Mouse (Mus musculus) embryonic facial prominence, embryonic 15.5 days (tissue): ENCODE measurements around the gene Olfr1341. TPM values are rescaled to one million over a fixed set of nuclear protein-coding genes. Genes with fewer than 3 reads are reported as not detected.

Experiments used
- ATAC-seq: fragments of 200-750 bp; cut with Nextera tagmentation; 2 replicates; pipeline ENCODE4 v1.8.0; 2017; ENCODE audit warnings: low read depth, moderate TSS enrichment; ENCODE audit not compliant: insufficient number of reproducible peaks, low FRiP score, low TSS enrichment
- H3K27ac ChIP-seq: fragments of 300-500 bp; sonication (generic); replicated peaks from 2 replicates; pipeline ENCODE4 v1.5.1; 2015; ENCODE audit warnings: mild to moderate bottlenecking, inconsistent platforms
- H3K27me3 ChIP-seq: fragments of 300-500 bp; sonication (generic); 2 replicates; pipeline ENCODE4 v1.6.1; 2015; ENCODE audit warnings: inconsistent platforms
- H3K36me3 ChIP-seq: fragments of 300-500 bp; sonication (generic); 2 replicates; pipeline ENCODE4 v1.6.1; 2015; ENCODE audit warnings: mild to moderate bottlenecking, inconsistent platforms
- H3K4me1 ChIP-seq: fragments of 300-500 bp; sonication (generic); 2 replicates; pipeline ENCODE4 v1.6.1; 2015; ENCODE audit warnings: inconsistent platforms
- H3K4me2 ChIP-seq: fragments of 300-500 bp; sonication (generic); replicated peaks from 2 replicates; pipeline ENCODE4 v1.6.1; 2015; ENCODE audit warnings: mild to moderate bottlenecking, inconsistent platforms
- H3K4me3 ChIP-seq: fragments of 300-500 bp; sonication (generic); replicated peaks from 2 replicates; pipeline ENCODE4 v1.5.1; 2015; ENCODE audit warnings: mild to moderate bottlenecking, inconsistent platforms
- H3K9ac ChIP-seq: fragments of 300-500 bp; sonication (generic); 2 replicates; pipeline ENCODE4 v1.6.1; 2015; ENCODE audit warnings: inconsistent platforms
- H3K9me3 ChIP-seq: fragments of 300-500 bp; sonication (generic); replicated peaks from 2 replicates; pipeline ENCODE4 v1.6.1; 2016; ENCODE audit warnings: inconsistent platforms
- WGBS: fragments of 180-500 bp; shearing (Covaris S2); methylation state at CpG from one replicate; pipeline ENCODE4 v1.1.7; 2015; 5-methylcytosine and 5-hydroxymethylcytosine counted together
- polyA plus RNA-seq: library from polyadenylated mRNA; unstranded; fragments of >200 nt; fragmentation: Nextera tagmentation; extraction: Ambion mirVana; gene quantifications from 2 replicates; pipeline ENCODE4 v1.2.1, GENCODE M21; 2015

The Olfr1341 gene
- 0.07 and 0.17 TPM in 2 replicates for polyA plus RNA-seq

DNA sequence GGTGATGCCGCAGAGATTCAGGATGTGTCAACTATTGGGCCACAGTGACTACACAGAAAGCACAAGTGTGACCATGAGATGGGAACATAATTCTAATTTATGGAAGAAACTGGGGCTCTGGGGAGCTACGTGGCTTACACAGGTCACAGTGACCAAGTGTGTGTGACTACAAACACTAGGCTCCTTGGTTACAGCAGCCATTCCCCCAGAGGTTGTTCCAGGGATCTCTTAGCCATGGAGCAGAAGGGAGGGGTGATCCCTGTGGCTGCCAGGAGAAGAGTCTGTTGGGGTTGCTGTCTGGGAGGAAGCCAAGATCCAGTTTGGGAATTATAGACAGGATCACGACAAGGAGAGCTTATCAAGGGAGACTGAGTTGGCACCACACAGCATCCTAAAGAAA is at the start of gene Olfr1341:
TSS of gene Olfr1341 (plus strand) at position 301 of the 400 bp plus-strand sequence.
- Histone ChIP-seq H3K4me2 (no peak within 1 kb of the TSS), H3K4me3 (no peak within 1 kb of the TSS), H3K27me3 (no peaks in the 10 kb centered on the region), H3K27ac (no peak within 1 kb of the TSS), H3K36me3 (no peaks in the 10 kb centered on the region), H3K9ac (no peak within 1 kb of the TSS), H3K4me1 (no peaks in the 10 kb centered on the region), H3K9me3 (no peaks in the 10 kb centered on the region)
- no peak for ATAC-seq
- 65% methylated on average over 3 of the region's 3 CpGs for WGBS

DNA sequence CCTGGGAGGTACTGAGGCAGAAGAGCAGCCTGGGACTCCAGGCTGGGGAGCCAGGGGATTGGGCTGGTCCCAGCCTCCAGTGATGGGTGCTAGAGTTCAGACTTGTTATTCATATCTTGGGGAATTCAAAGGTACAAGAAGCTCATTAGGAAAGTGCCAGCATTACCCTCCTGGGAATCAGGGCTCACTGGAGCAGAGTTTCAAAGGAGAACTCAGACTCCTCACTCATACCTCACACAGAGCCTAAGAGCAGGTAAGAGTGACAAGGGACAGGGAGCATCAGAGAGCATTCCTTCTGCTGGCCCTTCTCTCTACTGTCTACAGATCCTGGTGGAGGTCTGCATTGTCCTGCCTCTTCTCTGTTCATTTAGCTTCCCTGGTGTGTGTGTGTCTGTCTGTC is 44.7 kb upstream of the Olfr1341 start, which contains the start of gene Olfr62:
TSS of gene Olfr62 (plus strand) at position 301 of the 400 bp plus-strand sequence.
- H3K27ac ChIP-seq = no peak within 1 kb of the TSS
- H3K4me2 ChIP-seq = no peak within 1 kb of the TSS
- no peaks in the 10 kb centered on the region for H3K27me3 ChIP-seq
- H3K9me3 ChIP-seq = no peaks in the 10 kb centered on the region
- no peak within 1 kb of the TSS for H3K9ac ChIP-seq
- H3K4me1 ChIP-seq = no peaks in the 10 kb centered on the region
- no peak within 1 kb of the TSS for H3K4me3 ChIP-seq
- ATAC-seq = no peak
- H3K36me3 ChIP-seq = no peaks in the 10 kb centered on the region

DNA sequence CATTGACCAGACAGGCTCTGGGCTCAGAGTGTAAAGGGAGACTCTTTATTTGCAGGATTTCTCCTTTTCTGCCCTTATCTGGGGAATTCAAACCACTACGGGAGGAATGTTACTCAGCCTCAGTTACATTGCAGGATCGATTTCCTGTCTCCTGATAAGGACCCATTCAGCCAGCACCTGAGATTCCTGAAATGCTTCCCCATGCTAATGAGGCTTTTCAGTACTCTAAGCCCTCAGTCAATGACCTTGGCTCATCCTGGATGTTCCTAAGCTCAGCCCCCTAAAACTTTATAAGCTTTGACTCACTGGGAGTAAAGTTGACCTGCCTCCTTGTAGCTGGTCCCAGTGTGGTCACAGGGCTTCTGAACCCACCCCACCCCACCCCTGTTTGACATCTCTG is 16.2 kb upstream of the Olfr1341 start:
- Histone ChIP-seq H3K4me1 (no peaks in the 10 kb centered on the region), H3K27me3 (no peaks in the 10 kb centered on the region), H3K36me3 (no peaks in the 10 kb centered on the region), H3K9me3 (no peaks in the 10 kb centered on the region), H3K9ac (no peak overlapping the region), H3K27ac (no peak overlapping the region), H3K4me2 (no peak overlapping the region), H3K4me3 (no peak overlapping the region)
- 38% methylated on average over 2 of the region's 2 CpGs for WGBS
- ATAC-seq = no peak

DNA sequence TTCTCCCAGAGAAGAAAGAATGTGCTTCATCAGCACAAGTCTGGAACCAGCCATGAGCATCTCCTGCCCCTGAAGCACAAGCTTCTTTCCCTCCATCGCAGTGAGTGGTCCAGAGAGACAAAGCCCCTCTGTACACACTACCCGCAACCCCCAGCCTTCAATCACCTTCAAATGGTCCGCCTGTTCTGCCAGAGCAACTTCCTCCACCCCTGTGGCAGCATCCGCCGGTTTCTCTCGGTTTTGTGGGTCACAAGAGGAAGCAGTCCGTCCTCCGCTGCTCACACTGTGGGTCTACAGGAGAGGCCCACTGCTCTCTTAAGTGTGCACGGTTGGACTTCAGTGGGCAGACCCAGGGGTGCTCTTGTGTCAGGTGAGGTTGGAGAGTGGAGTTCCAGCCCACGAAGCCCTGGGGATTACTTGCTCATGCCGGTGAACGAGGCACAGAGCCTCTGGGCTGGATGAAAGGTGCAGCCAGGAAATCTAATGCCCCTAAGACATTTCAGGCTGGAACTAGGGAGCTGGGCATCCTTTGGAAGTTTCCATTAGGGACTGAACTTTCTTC is 10.8 kb upstream of the Olfr1341 start, which contains the start of gene Olfr1342:
TSS of gene Olfr1342 (minus strand) at position 345 of the 562 bp plus-strand sequence.
- H3K4me2 ChIP-seq = no peak within 1 kb of the TSS
- H3K27ac ChIP-seq = no peak within 1 kb of the TSS
- no peaks in the 10 kb centered on the region for H3K36me3 ChIP-seq
- H3K4me1 ChIP-seq = no peaks in the 10 kb centered on the region
- no peak within 1 kb of the TSS for H3K9ac ChIP-seq
- H3K9me3 ChIP-seq = no peaks in the 10 kb centered on the region
- WGBS = 25% methylated on average over 12 of the region's 12 CpGs
- ATAC-seq = no peak
- no peak within 1 kb of the TSS for H3K4me3 ChIP-seq
- 0 out of 2 replicates have a peak, but pooled peaks cover 8% of the 10 kb centered on the region for H3K27me3 ChIP-seq

DNA sequence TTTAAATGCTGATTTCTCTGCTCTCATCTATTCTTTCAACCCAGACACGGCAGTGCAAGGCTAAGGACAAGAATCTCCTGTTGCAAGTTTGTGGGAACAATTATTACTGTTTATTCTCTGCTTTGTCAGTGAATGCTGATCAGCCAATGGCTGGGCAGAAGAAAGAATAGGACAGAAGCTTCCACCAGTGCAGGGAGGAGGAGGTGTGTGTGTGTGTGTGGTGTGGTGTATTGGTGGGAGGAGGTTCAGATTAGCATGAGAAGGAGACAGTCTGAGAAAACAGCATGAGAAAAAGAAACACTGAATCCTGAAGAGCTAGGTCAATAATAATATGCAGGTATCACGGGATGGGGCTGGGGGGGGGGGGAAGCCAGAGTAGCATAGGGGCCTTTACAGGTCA is 9.5 kb upstream of the Olfr1341 start:
- WGBS = 48% methylated on average over 2 of the region's 2 CpGs

DNA sequence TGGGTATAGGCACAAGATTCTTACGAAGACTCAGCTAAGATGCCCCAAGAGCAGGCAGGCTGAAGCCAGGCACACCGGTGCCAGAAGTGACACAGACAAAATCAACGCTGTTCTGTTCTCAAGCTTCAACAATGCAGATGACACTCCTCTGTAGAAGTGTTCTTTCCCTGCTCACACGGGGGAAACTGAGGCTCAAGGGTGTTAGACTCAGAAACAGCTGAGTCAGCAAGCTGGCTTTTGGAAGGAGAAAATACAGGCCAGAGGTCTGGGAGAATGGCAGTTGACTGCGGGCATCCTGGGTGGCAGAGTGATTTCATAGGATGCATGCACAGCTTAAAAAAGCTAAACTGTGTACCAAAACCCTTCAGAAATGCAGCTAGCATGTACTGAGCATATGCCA is 4.8 kb downstream of the Olfr1341 start:
- no peak overlapping the region for H3K27ac ChIP-seq
- H3K9me3 ChIP-seq = no peaks in the 10 kb centered on the region
- H3K4me1 ChIP-seq = no peaks in the 10 kb centered on the region
- H3K36me3 ChIP-seq = no peaks in the 10 kb centered on the region
- H3K9ac ChIP-seq = no peak overlapping the region
- 87% methylated on average over 5 of the region's 5 CpGs for WGBS
- no peak for ATAC-seq
- H3K4me2 ChIP-seq = no peak overlapping the region
- no peaks in the 10 kb centered on the region for H3K27me3 ChIP-seq
- H3K4me3 ChIP-seq = no peak overlapping the region

More for the DNA sequence above, 9.5 kb upstream of the Olfr1341 start:
- no peaks in the 10 kb centered on the region for H3K4me1 ChIP-seq
- H3K9me3 ChIP-seq = no peaks in the 10 kb centered on the region
- ATAC-seq = no peak
- no peak overlapping the region for H3K4me2 ChIP-seq
- H3K27ac ChIP-seq = no peak overlapping the region
- H3K36me3 ChIP-seq = no peaks in the 10 kb centered on the region
- H3K27me3 ChIP-seq = 0 out of 2 replicates have a peak, but pooled peaks cover 8% of the 10 kb centered on the region
- no peak overlapping the region for H3K4me3 ChIP-seq
- no peak overlapping the region for H3K9ac ChIP-seq

DNA sequence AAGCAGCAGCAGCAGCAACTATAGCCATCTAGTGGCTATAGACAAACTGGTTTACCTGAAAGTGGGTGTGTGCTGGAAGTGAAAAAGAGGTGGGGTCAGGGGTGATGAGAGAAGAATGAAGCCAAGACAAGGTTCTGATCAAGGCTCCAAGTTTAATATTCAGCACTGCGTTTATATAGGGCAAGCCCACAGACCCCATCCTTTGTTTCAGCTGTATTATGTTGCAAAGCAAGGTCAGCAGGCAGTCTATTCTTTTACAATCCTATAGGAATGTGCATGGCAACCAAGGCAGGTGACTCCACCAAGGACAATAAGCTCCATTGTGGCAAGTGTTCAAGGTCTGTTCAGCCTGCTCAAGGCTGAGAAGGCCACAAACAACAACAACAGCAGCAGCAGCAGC is 8.3 kb downstream of the Olfr1341 start:
- no peaks in the 10 kb centered on the region for H3K36me3 ChIP-seq
- no peak overlapping the region for H3K9ac ChIP-seq
- no peaks in the 10 kb centered on the region for H3K4me1 ChIP-seq
- no peaks in the 10 kb centered on the region for H3K9me3 ChIP-seq
- H3K27me3 ChIP-seq = no peaks in the 10 kb centered on the region
- no peak overlapping the region for H3K4me3 ChIP-seq
- no peak for ATAC-seq
- WGBS = 33% methylated on average over 1 of the region's 1 CpGs
- H3K4me2 ChIP-seq = no peak overlapping the region
- no peak overlapping the region for H3K27ac ChIP-seq

DNA sequence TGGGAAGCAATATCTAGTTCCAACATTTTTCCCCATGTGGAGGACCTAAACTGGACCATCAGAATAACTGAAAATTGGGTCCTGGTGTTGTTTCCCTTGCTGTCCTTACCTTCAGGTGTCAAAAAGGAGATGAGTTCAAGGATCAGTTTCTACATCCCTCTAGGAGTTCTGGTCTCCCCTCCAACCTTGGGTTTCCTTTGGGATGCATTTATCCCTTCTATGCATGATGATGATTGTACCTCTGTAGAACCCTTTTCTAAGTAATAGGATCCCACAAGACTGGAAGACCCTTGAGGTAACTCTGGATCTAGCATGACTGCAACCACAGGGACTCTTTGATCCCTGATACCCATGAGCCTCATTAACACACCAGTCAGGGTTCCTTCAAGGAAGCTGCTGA is 16.5 kb downstream of the Olfr1341 start, which contains the start of gene Olfr1340:
TSS of gene Olfr1340 (plus strand) at position 301 of the 400 bp plus-strand sequence.
- no peak within 1 kb of the TSS for H3K4me3 ChIP-seq
- H3K27ac ChIP-seq = no peak within 1 kb of the TSS
- H3K4me2 ChIP-seq = no peak within 1 kb of the TSS
- ATAC-seq = no peak
- no peaks in the 10 kb centered on the region for H3K9me3 ChIP-seq
- H3K4me1 ChIP-seq = no peaks in the 10 kb centered on the region
- H3K36me3 ChIP-seq = no peaks in the 10 kb centered on the region
- H3K9ac ChIP-seq = no peak within 1 kb of the TSS
- H3K27me3 ChIP-seq = no peaks in the 10 kb centered on the region

DNA sequence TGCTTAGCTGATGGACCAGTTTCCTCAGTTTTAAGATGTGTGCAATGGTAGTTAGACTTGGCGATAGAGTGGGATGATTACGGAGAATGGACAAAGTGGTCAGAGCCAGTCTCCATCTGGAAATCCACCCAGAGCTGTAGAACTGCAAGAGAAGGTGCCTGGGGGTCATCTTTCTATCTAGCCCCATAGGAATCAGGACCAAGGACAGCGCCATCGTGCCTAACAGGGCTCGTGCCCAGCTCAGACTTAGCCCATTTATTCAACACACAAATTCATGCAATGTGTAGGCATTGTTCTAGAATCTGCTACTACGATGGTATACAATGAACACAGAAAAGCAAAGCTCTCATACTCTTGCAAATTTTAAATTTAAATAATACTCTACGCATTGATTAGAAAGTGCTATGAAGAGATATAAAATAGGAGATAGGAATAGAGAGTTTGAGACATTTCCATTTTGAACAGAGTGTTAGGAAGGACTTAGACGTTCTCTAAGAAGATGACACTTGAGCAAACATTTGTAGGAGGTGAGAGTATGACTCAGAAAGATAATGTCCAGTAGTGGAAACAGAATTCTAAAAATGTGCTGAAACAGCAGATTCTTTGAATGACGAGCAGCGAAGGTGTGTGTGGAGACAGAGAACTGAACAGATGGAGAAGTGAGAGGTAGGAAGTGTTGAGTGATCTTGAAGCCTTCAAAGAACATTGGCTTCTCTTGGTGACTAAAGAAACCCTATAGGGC is 18.6 kb downstream of the Olfr1341 start:
- Histone ChIP-seq H3K9ac (no peak overlapping the region), H3K27me3 (no peaks in the 10 kb centered on the region), H3K4me2 (no peak overlapping the region), H3K27ac (no peak overlapping the region), H3K4me3 (no peak overlapping the region), H3K36me3 (no peaks in the 10 kb centered on the region), H3K4me1 (no peaks in the 10 kb centered on the region), H3K9me3 (no peaks in the 10 kb centered on the region)
- ATAC-seq = no peak
- 57% methylated on average over 10 of the region's 10 CpGs for WGBS

DNA sequence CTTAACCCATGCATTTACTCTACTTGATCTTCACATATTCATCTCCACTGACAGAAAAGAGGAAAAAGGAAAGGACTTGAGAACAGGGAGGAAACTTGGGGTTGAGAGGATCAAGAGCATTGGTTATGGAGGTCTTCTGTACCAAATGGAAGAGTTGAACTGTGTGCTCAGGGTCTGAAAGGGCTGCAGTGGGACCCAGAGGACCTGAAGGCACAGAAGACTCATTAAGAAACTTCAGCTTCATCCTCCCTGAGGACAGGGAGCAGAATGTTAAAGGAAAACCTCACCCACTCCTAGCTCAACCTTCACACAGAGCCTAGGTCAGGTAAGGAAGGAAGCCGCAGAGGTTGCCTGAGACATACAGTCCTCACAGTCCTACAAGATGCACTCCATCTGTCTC is 28.6 kb downstream of the Olfr1341 start, which contains the start of gene Olfr1339:
TSS of gene Olfr1339 (plus strand) at position 301 of the 400 bp plus-strand sequence.
- no peak within 1 kb of the TSS for H3K9ac ChIP-seq
- no peaks in the 10 kb centered on the region for H3K4me1 ChIP-seq
- no peak within 1 kb of the TSS for H3K4me3 ChIP-seq
- no peak for ATAC-seq
- H3K36me3 ChIP-seq = no peaks in the 10 kb centered on the region
- H3K27me3 ChIP-seq = no peaks in the 10 kb centered on the region
- WGBS = 100% methylated on average over 1 of the region's 1 CpGs
- H3K4me2 ChIP-seq = no peak within 1 kb of the TSS
- no peaks in the 10 kb centered on the region for H3K9me3 ChIP-seq
- no peak within 1 kb of the TSS for H3K27ac ChIP-seq

DNA sequence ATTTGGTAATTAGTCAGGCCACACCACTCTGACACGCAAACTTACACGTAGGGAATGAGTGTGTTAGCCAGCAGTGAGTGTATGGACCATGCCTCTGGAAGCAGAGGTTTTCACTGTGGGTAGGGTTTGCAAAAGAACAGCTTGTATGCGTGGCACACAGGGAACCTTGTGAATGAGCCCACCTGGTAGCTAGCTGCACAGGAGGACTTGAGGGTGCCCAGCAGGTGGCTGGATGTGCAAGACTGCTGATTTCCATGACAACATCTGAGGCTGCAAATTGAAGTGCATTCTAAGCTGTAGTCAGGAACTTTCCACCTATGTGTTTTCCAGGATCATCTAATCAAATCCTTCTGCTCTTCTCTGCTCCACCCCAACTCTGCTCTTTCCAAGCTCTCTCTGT is 36.3 kb downstream of the Olfr1341 start:
- H3K9ac ChIP-seq = no peak overlapping the region
- no peaks in the 10 kb centered on the region for H3K9me3 ChIP-seq
- no peak overlapping the region for H3K4me2 ChIP-seq
- no peaks in the 10 kb centered on the region for H3K36me3 ChIP-seq
- 65% methylated on average over 3 of the region's 3 CpGs for WGBS
- H3K4me3 ChIP-seq = no peak overlapping the region
- no peak overlapping the region for H3K27ac ChIP-seq
- peaks cover 22% of the 10 kb centered on the region for H3K27me3 ChIP-seq
- ATAC-seq = no peak
- H3K4me1 ChIP-seq = no peaks in the 10 kb centered on the region
